13 mouse cellular contexts compared by ENCODE assay signal in the genomic region with DNA sequence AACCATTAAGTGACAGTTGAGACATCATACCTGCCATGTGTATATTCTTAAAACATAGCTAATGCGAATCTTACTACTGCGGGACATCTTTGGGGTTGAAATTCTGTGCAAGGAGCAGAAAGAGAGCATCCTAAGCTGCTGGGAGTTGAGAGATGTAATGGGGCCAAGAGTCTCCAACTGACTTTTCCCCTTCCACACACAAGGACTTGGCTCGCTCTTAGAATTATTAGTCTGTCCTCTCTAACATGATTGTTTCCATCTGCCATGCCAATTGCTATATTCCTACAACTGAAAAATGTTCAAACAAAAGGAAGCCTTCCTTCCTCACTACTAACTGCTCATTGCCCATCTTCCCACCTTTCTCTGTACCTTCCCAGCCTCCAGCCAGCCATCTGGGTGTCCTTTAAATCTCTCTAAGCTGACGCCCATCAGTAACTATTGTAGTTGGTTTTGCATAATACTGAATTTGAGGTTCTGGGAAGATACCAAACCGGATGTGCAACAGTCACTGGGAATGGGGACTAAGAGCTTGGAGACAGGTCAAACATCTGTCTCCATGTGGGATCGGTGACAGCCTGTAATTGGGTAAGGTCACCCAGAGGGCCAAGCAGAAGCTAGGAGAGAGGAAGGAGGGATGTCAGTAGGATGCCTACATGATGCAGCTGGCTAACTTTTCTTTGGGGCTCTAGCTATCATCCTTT.
A peak's percentile ranks its signal among the peaks of the same experiment; 100 is the strongest.
DNase-seq lines count a peak whose midpoint lies in the region; ATAC-seq lines count a peak whose summit lies in the region.
"Had no signal": no experiment of that assay in that cellular context is flagged by ENCODE, and none has a peak within 500 bp of the region (broad histone marks: within the 10 kb centered on the region; RNA-seq: fewer than 3 reads in every experiment).

No protein-coding gene starts in this region.

- H3K27me3 ChIP-seq in intestine, embryonic 16.5 days (replicated peaks; ENCODE audit: control insufficient read depth, insufficient read depth, low read length) = no peaks in the 10 kb centered on the region
- no peaks in the 10 kb centered on the region for H3K27me3 ChIP-seq in hindbrain, embryonic 13.5 days

- peak; percentile 79 for ATAC-seq in intestine, embryonic 16.5 days
- no peak for ATAC-seq in hindbrain, embryonic 13.5 days (ENCODE audit: low FRiP score)
- ATAC-seq: forebrain, embryonic 16.5 days; midbrain, embryonic 16.5 days had no signal

- H3K9me3 ChIP-seq in intestine, embryonic 16.5 days (ENCODE audit: control insufficient read depth, low read length) = no peaks in the 10 kb centered on the region
- no peaks in the 10 kb centered on the region for H3K9me3 ChIP-seq in hindbrain, embryonic 13.5 days

- H3K4me1 ChIP-seq in brown adipose tissue, adult 24 weeks (ENCODE audit: control insufficient read depth, insufficient read depth, insufficient read length, low read length) = no peaks in the 10 kb centered on the region
- no peaks in the 10 kb centered on the region for H3K4me1 ChIP-seq in intestine, embryonic 16.5 days (ENCODE audit: control insufficient read depth, insufficient read depth, low read length)
- H3K4me1 ChIP-seq in hindbrain, embryonic 13.5 days (replicated peaks) = no peaks in the 10 kb centered on the region

- peak; percentile 25 for DNase-seq in gastrocnemius, adult 18-20 months (ENCODE audit: low spot score)
- no peak for DNase-seq in gastrocnemius, postnatal 36 days
- DNase-seq in lung, postnatal 10 days = peak; percentile 48
- no peak for DNase-seq in thymus, postnatal 10 days (ENCODE audit: low spot score in 2 of 2)
- DNase-seq in layer of hippocampus, adult 11-12 months (ENCODE audit: low spot score) = no peak
- DNase-seq: adrenal gland, postnatal 25 days; gastrocnemius, postnatal 25 days; thymus, postnatal 25 days had no signal

- no peak overlapping the region for H3K9ac ChIP-seq in intestine, embryonic 16.5 days (ENCODE audit: low read depth, low read length)
- no peak overlapping the region for H3K9ac ChIP-seq in hindbrain, embryonic 13.5 days

- 69% methylated on average over 6 of the region's 6 CpGs for WGBS in intestine, embryonic 16.5 days
- WGBS in hindbrain, embryonic 13.5 days = 91% methylated on average over 6 of the region's 6 CpGs

- intact Hi-C loops in gastrocnemius, postnatal 36 days (cut with DNase I) = no loop called here

- peaks cover 9% of the 10 kb centered on the region; the same call in 1 of the 2 replicates for H3K36me3 ChIP-seq in intestine, embryonic 16.5 days (ENCODE audit: control insufficient read depth, insufficient read depth, low read length)
- peaks cover 8% of the 10 kb centered on the region; the same call in 1 of the 2 replicates for H3K36me3 ChIP-seq in hindbrain, embryonic 13.5 days

- H3K27ac ChIP-seq in brown adipose tissue, adult 24 weeks (replicated peaks; ENCODE audit: low read depth, low read length) = 0 out of 2 replicates have a peak overlapping the region, but pooled peaks have one; percentile 46
- 0 out of 2 replicates have a peak overlapping the region, but pooled peaks have one; percentile 16 for H3K27ac ChIP-seq in intestine, embryonic 16.5 days (ENCODE audit: low read length)
- no peak overlapping the region for H3K27ac ChIP-seq in hindbrain, embryonic 13.5 days

- H3K4me2 ChIP-seq in intestine, embryonic 16.5 days (ENCODE audit: low read depth, low read length) = no peak overlapping the region
- no peak overlapping the region for H3K4me2 ChIP-seq in hindbrain, embryonic 13.5 days

- no peak overlapping the region for H3K4me3 ChIP-seq in brown adipose tissue, adult 24 weeks (ENCODE audit: insufficient read depth, low read depth, low read length)
- no peak overlapping the region for H3K4me3 ChIP-seq in intestine, embryonic 16.5 days (ENCODE audit: low read length)
- H3K4me3 ChIP-seq in hindbrain, embryonic 13.5 days = no peak overlapping the region

Comparison
In these comparisons a context has a peak if more than half of its experiments do, and no peak if none do; other contexts are left out.
1. DNase-seq: peak in gastrocnemius, adult 18-20 months (single experiment) and lung, postnatal 10 days (single experiment); none in gastrocnemius, postnatal 36 days (0 of 2), thymus, postnatal 10 days (0 of 2) and layer of hippocampus, adult 11-12 months (single experiment).